ENCODE assay signal across 26 mouse cellular contexts in the genomic region with DNA sequence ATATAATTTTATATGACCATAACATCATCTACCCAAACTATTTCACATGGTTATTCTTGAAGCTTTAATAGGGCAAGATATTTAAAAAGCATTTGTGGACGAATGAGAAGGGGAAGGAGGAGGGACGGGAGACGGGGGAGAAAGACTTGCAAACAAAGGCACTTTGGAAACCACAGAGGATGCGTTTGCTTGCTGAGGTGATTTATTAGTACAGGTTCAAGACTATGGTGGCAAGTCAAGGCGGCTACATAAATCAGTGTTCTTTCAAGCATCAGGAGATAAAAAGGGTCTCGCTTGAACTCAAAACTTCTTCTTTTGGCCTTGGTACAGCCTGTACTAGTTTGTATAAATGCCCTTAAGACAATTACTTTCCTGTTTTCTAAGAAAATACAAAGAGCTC.
"Had no signal": no experiment of that assay in that cellular context is flagged by ENCODE, and none has a peak within 500 bp of the region (broad histone marks: within the 10 kb centered on the region; RNA-seq: fewer than 3 reads in every experiment).

No protein-coding gene starts in this region.

- H3K4me3 ChIP-seq: heart, adult 2 months; heart, embryonic 13.5 days; heart, embryonic 15.5 days; hindbrain, embryonic 13.5 days; hindbrain, embryonic 15.5 days; kidney, embryonic 15.5 days; limb, embryonic 13.5 days; limb, embryonic 15.5 days; liver, embryonic 12.5 days had no signal

- H3K27me3 ChIP-seq: heart, embryonic 13.5 days; heart, embryonic 15.5 days; hindbrain, embryonic 13.5 days; hindbrain, embryonic 15.5 days; kidney, embryonic 15.5 days; limb, embryonic 13.5 days; limb, embryonic 15.5 days; liver, embryonic 12.5 days had no signal

- H3K36me3 ChIP-seq: heart, embryonic 13.5 days; heart, embryonic 15.5 days; hindbrain, embryonic 13.5 days; hindbrain, embryonic 15.5 days; kidney, embryonic 15.5 days; limb, embryonic 13.5 days; limb, embryonic 15.5 days; liver, embryonic 12.5 days had no signal

- DNase-seq: gastrocnemius, postnatal 14 days; gastrocnemius, postnatal 36 days; heart, adult 11 months; heart, adult 2 months; heart, postnatal 14 days; heart, postnatal 36 days; kidney, adult 11 months; kidney, adult 2 months; kidney, adult 9 months; kidney, postnatal 10 days; kidney, postnatal 36 days; layer of hippocampus, adult 9-11 months; layer of hippocampus, postnatal 36 days; left cerebral cortex, postnatal 4 days had no signal

- ATAC-seq: hindbrain, postnatal 0 days; intestine, embryonic 16.5 days; liver, embryonic 12.5 days had no signal

- H3K27ac ChIP-seq: heart, adult 2 months; heart, embryonic 13.5 days; heart, embryonic 15.5 days; hindbrain, embryonic 13.5 days; hindbrain, embryonic 15.5 days; hindbrain, postnatal 0 days; kidney, embryonic 15.5 days; limb, embryonic 13.5 days; limb, embryonic 15.5 days; liver, embryonic 12.5 days; liver, embryonic 14.5 days had no signal

- H3K4me1 ChIP-seq: heart, embryonic 13.5 days; heart, embryonic 15.5 days; hindbrain, embryonic 13.5 days; hindbrain, embryonic 15.5 days; kidney, embryonic 15.5 days; limb, embryonic 13.5 days; limb, embryonic 15.5 days; liver, embryonic 12.5 days had no signal

- H3K9me3 ChIP-seq: heart, embryonic 13.5 days; heart, embryonic 15.5 days; hindbrain, embryonic 13.5 days; hindbrain, embryonic 15.5 days; kidney, embryonic 15.5 days; limb, embryonic 13.5 days; limb, embryonic 15.5 days; liver, embryonic 12.5 days had no signal

- H3K4me2 ChIP-seq: heart, embryonic 11.5 days; heart, embryonic 13.5 days; heart, embryonic 15.5 days; hindbrain, embryonic 13.5 days; hindbrain, embryonic 15.5 days; kidney, embryonic 15.5 days; limb, embryonic 13.5 days; limb, embryonic 15.5 days; liver, embryonic 12.5 days had no signal

- H3K9ac ChIP-seq: heart, embryonic 13.5 days; heart, embryonic 15.5 days; hindbrain, embryonic 13.5 days; hindbrain, embryonic 15.5 days; kidney, embryonic 15.5 days; limb, embryonic 13.5 days; limb, embryonic 15.5 days; liver, embryonic 12.5 days; liver, embryonic 14.5 days had no signal
